Mouse (Mus musculus): ENCODE results near the gene Gm44973. TPM values are rescaled to one million over a fixed set of nuclear protein-coding genes. Genes with fewer than 3 reads are reported as not detected.
A peak's percentile ranks its signal among the peaks of the same experiment; 100 is the strongest.

The Gm44973 gene
- polyA plus RNA-seq, 1 experiment from 2014 or later: 3.3 TPM

DNA sequence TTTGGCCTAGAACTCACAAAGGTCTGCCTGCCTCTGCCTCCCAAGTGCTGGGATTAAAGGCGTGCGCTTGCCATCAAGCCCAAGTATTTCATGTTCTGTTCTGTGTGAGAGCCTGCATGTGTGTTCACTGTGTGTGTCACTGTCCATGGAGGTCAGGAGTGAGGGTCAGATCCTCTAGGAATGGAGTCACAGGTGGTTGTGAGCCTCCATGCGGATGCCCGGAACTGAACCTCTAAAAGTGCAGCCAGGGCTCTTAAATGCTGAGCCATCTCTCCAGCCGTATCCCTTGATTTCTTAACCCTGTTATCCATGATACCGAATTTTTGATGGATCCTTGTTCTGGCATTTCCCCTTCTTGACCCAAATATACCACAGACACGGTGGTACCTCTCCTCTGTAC, 21.7 kb downstream of the Gm44973 start:
- WGBS: 90% methylated on average over 7 of the region's 7 CpGs

DNA sequence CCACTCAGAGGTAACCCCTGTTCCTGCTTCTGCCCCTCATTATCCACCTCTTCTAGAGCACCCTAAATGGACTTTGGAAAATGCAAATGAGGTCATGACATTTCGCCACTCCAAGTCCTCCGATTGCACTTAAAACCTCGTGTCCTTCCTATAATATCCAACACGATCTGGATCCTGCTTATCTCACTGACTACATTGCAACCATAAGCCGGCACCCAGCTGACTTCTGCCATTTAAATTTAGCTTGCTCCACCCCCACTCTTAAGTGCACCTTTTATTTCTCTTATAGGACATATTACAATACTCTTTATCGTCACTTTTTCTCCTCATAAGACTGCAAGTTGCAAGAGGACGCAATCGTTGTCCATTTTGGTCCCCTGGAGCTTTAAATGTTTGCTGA, 22.2 kb downstream of the Gm44973 start:
- no peak overlapping the region for H3K9ac ChIP-seq (ENCODE audit: low read length)
- no peak for ATAC-seq (ENCODE audit: low FRiP score, low TSS enrichment)
- 84% methylated on average over 8 of the region's 8 CpGs for WGBS
- no peaks in the 10 kb centered on the region for H3K9me3 ChIP-seq (ENCODE audit: control insufficient read depth, low read length)
- peak overlapping the region; percentile 98 for H3K27ac ChIP-seq (replicated peaks)
- no peak for DNase-seq (ENCODE audit: low spot score)
- peak overlapping the region; percentile 55 for H3K4me2 ChIP-seq (replicated peaks; ENCODE audit: low read depth)
- peak overlapping the region; percentile 67 for H3K4me3 ChIP-seq (ENCODE audit: low read depth, low read length)
- H3K27me3 ChIP-seq (ENCODE audit: control insufficient read depth, insufficient read depth, low read length): no peaks in the 10 kb centered on the region
- H3K4me1 ChIP-seq (replicated peaks; ENCODE audit: control insufficient read depth, insufficient read depth): no peaks in the 10 kb centered on the region
- no peak for TF ChIP-seq CTCF (IDR thresholded peaks at IDR 0.05; ENCODE audit: low read depth)
- TF ChIP-seq EP300 (optimal IDR thresholded peaks at IDR 0.05): no peak
- peaks cover 9% of the 10 kb centered on the region; the same call in 1 of the 2 replicates for H3K36me3 ChIP-seq (ENCODE audit: control insufficient read depth, insufficient read depth, low read length)

More for the DNA sequence above, 21.7 kb downstream of the Gm44973 start:
- H3K4me1 ChIP-seq (replicated peaks; ENCODE audit: control insufficient read depth, insufficient read depth): no peaks in the 10 kb centered on the region
- H3K4me2 ChIP-seq (replicated peaks; ENCODE audit: low read depth): no peak overlapping the region
- no peaks in the 10 kb centered on the region for H3K9me3 ChIP-seq (ENCODE audit: control insufficient read depth, low read length)
- no peak overlapping the region for H3K4me3 ChIP-seq (ENCODE audit: low read depth, low read length)
- no peak for TF ChIP-seq CTCF (IDR thresholded peaks at IDR 0.05; ENCODE audit: low read depth)
- no peak for TF ChIP-seq EP300 (optimal IDR thresholded peaks at IDR 0.05)
- no peaks in the 10 kb centered on the region for H3K27me3 ChIP-seq (ENCODE audit: control insufficient read depth, insufficient read depth, low read length)
- H3K36me3 ChIP-seq (ENCODE audit: control insufficient read depth, insufficient read depth, low read length): peaks cover 12% of the 10 kb centered on the region
- H3K9ac ChIP-seq (ENCODE audit: low read length): no peak overlapping the region
- ATAC-seq (ENCODE audit: low FRiP score, low TSS enrichment) (no peak), DNase-seq (ENCODE audit: low spot score) (no peak)
- no peak overlapping the region for H3K27ac ChIP-seq (replicated peaks)

DNA sequence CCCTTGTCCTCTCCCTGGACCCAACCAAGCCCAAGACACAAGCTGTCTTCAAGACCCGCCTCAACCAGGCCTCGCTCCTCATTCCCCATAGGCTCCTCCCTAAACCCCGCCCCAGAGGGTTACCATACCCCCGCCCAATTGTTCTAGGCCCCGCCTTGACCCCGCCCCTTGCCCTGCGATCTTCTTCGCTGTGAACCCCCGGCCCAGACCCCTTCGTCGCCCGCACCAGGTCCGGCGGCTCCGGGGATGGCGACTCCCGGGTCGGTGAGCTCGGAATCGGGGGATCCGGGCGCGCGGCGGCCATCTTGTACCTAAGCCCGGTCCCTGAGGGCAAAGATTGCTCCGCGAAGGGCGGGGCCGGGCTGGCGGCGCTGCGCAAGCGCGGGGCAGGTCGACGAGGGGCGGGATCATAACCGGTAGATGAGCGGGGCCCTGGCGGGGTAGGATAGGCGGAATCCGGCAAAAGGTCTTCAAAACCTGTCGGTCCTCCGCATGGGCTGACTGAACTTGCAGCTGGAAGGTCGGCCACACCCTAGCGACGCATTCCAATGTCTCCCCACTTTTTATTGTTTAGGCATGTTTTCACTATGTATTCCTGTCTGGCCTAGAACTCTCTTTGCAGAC, 22.9 kb downstream of the Gm44973 start, which contains the start of gene Zfp784:
Zfp784 (minus strand) TSS at position 338 of the 624 bp plus-strand sequence.
- H3K9ac ChIP-seq (ENCODE audit: low read length): peak within 1 kb of the TSS; percentile 84
- H3K27ac ChIP-seq (replicated peaks): peak within 1 kb of the TSS; percentile 98
- peak; percentile 84 for TF ChIP-seq EP300 (optimal IDR thresholded peaks at IDR 0.05)
- TF ChIP-seq CTCF (IDR thresholded peaks at IDR 0.05; ENCODE audit: low read depth): no peak
- WGBS: under 1% methylated on average over 47 of the region's 48 CpGs
- no peaks in the 10 kb centered on the region for H3K4me1 ChIP-seq (replicated peaks; ENCODE audit: control insufficient read depth, insufficient read depth)
- H3K36me3 ChIP-seq (ENCODE audit: control insufficient read depth, insufficient read depth, low read length): peaks cover 5% of the 10 kb centered on the region; the same call in 1 of the 2 replicates
- DNase-seq (ENCODE audit: low spot score) (peak; percentile 95), ATAC-seq (ENCODE audit: low FRiP score, low TSS enrichment) (peak; percentile 98)
- H3K4me3 ChIP-seq (ENCODE audit: low read depth, low read length): peak within 1 kb of the TSS; percentile 67
- no peaks in the 10 kb centered on the region for H3K27me3 ChIP-seq (ENCODE audit: control insufficient read depth, insufficient read depth, low read length)
- H3K4me2 ChIP-seq (replicated peaks; ENCODE audit: low read depth): peak within 1 kb of the TSS; percentile 55
- H3K9me3 ChIP-seq (ENCODE audit: control insufficient read depth, low read length): no peaks in the 10 kb centered on the region

DNA sequence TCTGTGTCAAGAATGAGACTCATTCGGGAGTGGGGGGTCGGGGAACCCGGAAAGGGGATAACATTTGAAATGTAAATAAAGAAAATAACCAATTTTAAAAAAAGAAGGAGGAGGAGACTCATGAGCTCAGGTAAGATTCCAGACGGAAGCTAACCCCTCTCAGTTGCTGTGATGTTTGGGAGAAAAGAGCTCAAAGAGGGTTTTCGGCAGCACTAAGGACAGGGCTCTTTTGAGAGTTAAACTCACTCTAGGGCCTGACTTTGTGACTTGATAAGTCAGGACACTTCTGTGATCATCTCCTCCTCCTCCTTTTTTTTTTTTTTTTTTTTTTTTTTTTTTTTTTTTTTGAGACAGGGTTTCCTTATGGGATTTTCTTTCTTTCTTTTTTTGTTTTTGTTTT, 23.6 kb downstream of the Gm44973 start:
- TF ChIP-seq CTCF (IDR thresholded peaks at IDR 0.05; ENCODE audit: low read depth): no peak
- no peak for TF ChIP-seq EP300 (optimal IDR thresholded peaks at IDR 0.05)
- Histone ChIP-seq H3K4me2 (replicated peaks; ENCODE audit: low read depth) (peak overlapping the region; percentile 55), H3K4me1 (replicated peaks; ENCODE audit: control insufficient read depth, insufficient read depth) (no peaks in the 10 kb centered on the region), H3K36me3 (ENCODE audit: control insufficient read depth, insufficient read depth, low read length) (peaks cover 4% of the 10 kb centered on the region; the same call in 1 of the 2 replicates), H3K9me3 (ENCODE audit: control insufficient read depth, low read length) (no peaks in the 10 kb centered on the region), H3K4me3 (ENCODE audit: low read depth, low read length) (peak overlapping the region; percentile 67), H3K27me3 (ENCODE audit: control insufficient read depth, insufficient read depth, low read length) (no peaks in the 10 kb centered on the region), H3K27ac (replicated peaks) (peak overlapping the region; percentile 98), H3K9ac (ENCODE audit: low read length) (peak overlapping the region; percentile 84)
- 16% methylated on average over 5 of the region's 5 CpGs for WGBS
- DNase-seq (ENCODE audit: low spot score): no peak
- no peak for ATAC-seq (ENCODE audit: low FRiP score, low TSS enrichment)

DNA sequence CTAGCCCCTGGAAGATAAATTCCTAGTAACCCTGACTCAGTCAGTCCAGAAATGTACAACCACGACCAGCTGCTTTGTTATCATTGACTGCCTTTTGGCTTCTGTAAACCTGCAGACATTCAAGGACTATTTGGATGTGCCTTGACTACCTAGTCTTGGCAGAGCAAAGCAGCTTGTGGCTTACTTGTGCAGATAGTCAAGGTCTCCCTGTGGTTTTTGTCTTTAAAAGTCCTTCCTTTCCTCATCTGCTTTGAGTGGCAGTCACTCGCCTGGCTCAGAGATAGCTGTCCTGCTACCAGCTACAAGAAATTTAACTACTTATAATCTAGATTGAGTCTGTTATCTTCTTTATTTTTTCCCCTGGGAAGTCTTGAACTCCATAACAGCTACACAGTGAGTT, 29.7 kb downstream of the Gm44973 start:
- Histone ChIP-seq H3K36me3 (ENCODE audit: control insufficient read depth, insufficient read depth, low read length) (no peaks in the 10 kb centered on the region), H3K9ac (ENCODE audit: low read length) (no peak overlapping the region), H3K27ac (replicated peaks) (no peak overlapping the region), H3K9me3 (ENCODE audit: control insufficient read depth, low read length) (no peaks in the 10 kb centered on the region), H3K4me3 (ENCODE audit: low read depth, low read length) (no peak overlapping the region), H3K27me3 (ENCODE audit: control insufficient read depth, insufficient read depth, low read length) (no peaks in the 10 kb centered on the region), H3K4me2 (replicated peaks; ENCODE audit: low read depth) (no peak overlapping the region), H3K4me1 (replicated peaks; ENCODE audit: control insufficient read depth, insufficient read depth) (no peaks in the 10 kb centered on the region)
- DNase-seq (ENCODE audit: low spot score) (no peak), ATAC-seq (ENCODE audit: low FRiP score, low TSS enrichment) (no peak)
- TF ChIP-seq EP300 (optimal IDR thresholded peaks at IDR 0.05) (no peak), CTCF (IDR thresholded peaks at IDR 0.05; ENCODE audit: low read depth) (no peak)
- WGBS: 58% methylated on average over 2 of the region's 2 CpGs

DNA sequence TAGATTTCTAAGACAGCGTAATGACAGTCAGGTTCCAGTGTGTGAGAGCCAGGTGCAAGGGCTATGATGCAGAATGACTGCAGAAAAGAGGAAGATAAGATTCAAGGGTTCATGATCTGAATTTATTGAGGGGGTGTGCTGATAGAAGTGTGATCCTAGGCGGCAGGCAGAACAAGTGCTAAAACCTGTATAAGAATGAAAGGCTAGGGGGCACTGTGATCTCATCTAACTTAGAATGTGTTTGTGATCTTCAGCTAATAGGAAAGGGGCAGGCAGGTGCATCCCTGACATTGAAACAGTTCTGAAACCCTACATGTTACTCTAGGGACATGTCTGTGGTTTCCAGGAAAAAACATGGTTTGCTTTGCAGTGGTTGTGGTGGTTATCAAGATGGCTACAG, 30.8 kb downstream of the Gm44973 start:
- no peak overlapping the region for H3K9ac ChIP-seq (ENCODE audit: low read length)
- ATAC-seq (ENCODE audit: low FRiP score, low TSS enrichment) (no peak), DNase-seq (ENCODE audit: low spot score) (no peak)
- no peaks in the 10 kb centered on the region for H3K9me3 ChIP-seq (ENCODE audit: control insufficient read depth, low read length)
- 70% methylated on average over 2 of the region's 2 CpGs for WGBS
- no peaks in the 10 kb centered on the region for H3K4me1 ChIP-seq (replicated peaks; ENCODE audit: control insufficient read depth, insufficient read depth)
- H3K36me3 ChIP-seq (ENCODE audit: control insufficient read depth, insufficient read depth, low read length): no peaks in the 10 kb centered on the region
- H3K4me3 ChIP-seq (ENCODE audit: low read depth, low read length): no peak overlapping the region
- TF ChIP-seq EP300 (optimal IDR thresholded peaks at IDR 0.05) (no peak), CTCF (IDR thresholded peaks at IDR 0.05; ENCODE audit: low read depth) (no peak; the same call in 1 of the 2 replicates)
- H3K4me2 ChIP-seq (replicated peaks; ENCODE audit: low read depth): no peak overlapping the region
- H3K27ac ChIP-seq (replicated peaks): no peak overlapping the region
- no peaks in the 10 kb centered on the region for H3K27me3 ChIP-seq (ENCODE audit: control insufficient read depth, insufficient read depth, low read length)
